In the genomic region with DNA sequence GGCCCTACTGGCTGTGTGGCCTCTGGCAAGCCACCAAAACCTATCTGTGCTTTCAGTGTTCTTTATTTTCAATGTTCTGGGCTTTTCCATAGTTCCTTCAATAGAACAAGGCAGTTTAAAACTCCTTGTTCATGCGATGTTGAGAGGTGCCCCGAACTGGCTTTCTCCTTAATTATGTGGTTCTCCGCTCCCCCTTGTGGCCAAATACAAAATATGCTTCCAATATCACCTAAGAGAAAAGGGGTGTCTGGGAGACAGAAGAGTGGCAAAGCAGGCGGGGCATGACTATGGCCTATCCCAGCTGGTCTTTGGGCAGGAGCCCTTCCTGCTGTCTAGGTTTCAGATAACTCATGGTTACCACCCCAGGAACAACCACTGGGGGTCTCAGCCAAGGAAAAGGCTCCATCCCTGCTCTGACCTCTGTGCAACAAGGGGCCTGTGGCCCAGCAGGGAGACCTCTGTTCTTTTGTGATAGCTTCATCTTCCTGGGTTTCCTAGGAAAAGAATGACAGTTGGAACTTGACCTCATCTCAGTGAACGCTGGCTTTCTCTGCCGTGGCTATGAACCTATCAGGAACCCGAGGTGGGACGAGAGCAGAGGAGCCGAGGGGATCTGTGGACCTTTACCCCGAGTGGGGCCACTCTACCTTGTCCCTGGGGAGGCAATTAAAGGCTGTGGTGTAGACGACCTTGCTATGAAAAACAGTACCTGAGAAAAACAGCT, we compare ENCODE assay signal across 10 mouse cellular contexts. TPM values are rescaled to one million over a fixed set of nuclear protein-coding genes. Genes with fewer than 3 reads are reported as not detected.
DNase-seq lines count a peak whose midpoint lies in the region; ATAC-seq and TF ChIP-seq lines count a peak whose summit lies in the region.
"Had no signal": no experiment of that assay in that cellular context is flagged by ENCODE, and none has a peak within 500 bp of the region (broad histone marks: within the 10 kb centered on the region; RNA-seq: fewer than 3 reads in every experiment).

No protein-coding gene starts in this region.

- 58% methylated on average over 11 of the region's 11 CpGs for WGBS in lung, embryonic 16.5 days

- H3K4me1 ChIP-seq in lung, embryonic 16.5 days (replicated peaks; ENCODE audit: control insufficient read depth, insufficient read depth, low read length): no peaks in the 10 kb centered on the region

- DNase-seq in adrenal gland, postnatal 14 days: peak; percentile 35
- DNase-seq in adrenal gland, postnatal 4 days (ENCODE audit: low spot score in 2 of 2): no peak
- DNase-seq in layer of hippocampus, adult 2 months (ENCODE audit: low spot score in 2 of 2): peak; percentile 25 to 37
- DNase-seq in layer of hippocampus, postnatal 36 days: no peak
- DNase-seq in brain, adult 2 months (ENCODE audit: low read depth, low spot score): peak; percentile 58
- DNase-seq in testis, postnatal 10 days (ENCODE audit: low spot score): no peak

- H3K36me3 ChIP-seq in lung, embryonic 16.5 days (ENCODE audit: control insufficient read depth, insufficient read depth, low read length): no peaks in the 10 kb centered on the region

- H3K9me3 ChIP-seq in lung, embryonic 16.5 days (ENCODE audit: control insufficient read depth, low read length): no peaks in the 10 kb centered on the region

- H3K4me2 ChIP-seq in lung, embryonic 16.5 days (ENCODE audit: low read depth, low read length): no peak overlapping the region

- H3K9ac ChIP-seq in lung, embryonic 16.5 days (ENCODE audit: low read length): no peak overlapping the region

- peak; percentile 82 for TF ChIP-seq CTCF in layer of hippocampus, adult 2 months (conservative IDR thresholded peaks at IDR 0.05)

- H3K4me3 ChIP-seq in layer of hippocampus, adult 2 months: no peak overlapping the region
- H3K4me3 ChIP-seq in lung, embryonic 16.5 days (ENCODE audit: low read length): no peak overlapping the region

- no peak overlapping the region for H3K27ac ChIP-seq in layer of hippocampus, adult 2 months
- no peak overlapping the region for H3K27ac ChIP-seq in lung, embryonic 16.5 days (ENCODE audit: low read length)

- H3K27me3 ChIP-seq in lung, embryonic 16.5 days (ENCODE audit: control insufficient read depth, insufficient read depth, low read depth, low read length): no peaks in the 10 kb centered on the region

- ATAC-seq in lung, embryonic 16.5 days (ENCODE audit: low read depth): 0 out of 2 replicates have a peak, but pooled peaks have one; percentile 12
- ATAC-seq in frontal cortex, adult (ENCODE audit: low TSS enrichment): no peak

RNA-seq across cellular contexts. Expression of a gene that starts 7.5 kb away (rescaled TPM):
- not detected in 2 replicates for total RNA-seq in adrenal gland, postnatal 14 days (2021)
- not detected for total RNA-seq in adrenal gland, postnatal 4 days (2021)
- not detected for total RNA-seq in layer of hippocampus, adult 2 months (2021)
- total RNA-seq in layer of hippocampus, postnatal 36 days (2021): not detected
- not detected in 2 replicates for polyA plus RNA-seq in lung, embryonic 16.5 days (2015; fragmentation: Nextera tagmentation; extraction: Ambion mirVana)
- polyA plus RNA-seq: C2C12; heart, embryonic 14.5 days had no signal

RNA-seq across cellular contexts. Expression of a gene that starts 41.3 kb away (rescaled TPM):
- total RNA-seq in adrenal gland, postnatal 14 days (2021): 14.0 and 18.4 TPM in 2 replicates
- total RNA-seq in adrenal gland, postnatal 4 days (2021): 10 to 100 TPM; 27.4 to 28.7 TPM
- 1 to 10 TPM; 1.7 to 2.2 TPM for total RNA-seq in layer of hippocampus, adult 2 months (2021)
- 1 to 10 TPM; 1.6 to 1.8 TPM for total RNA-seq in layer of hippocampus, postnatal 36 days (2021)
- polyA plus RNA-seq in lung, embryonic 16.5 days (2015; fragmentation: Nextera tagmentation; extraction: Ambion mirVana): 6.0 and 6.3 TPM in 2 replicates

Comparison
In these comparisons a context has a peak if more than half of its experiments do, and no peak if none do; other contexts are left out.
1. DNase-seq: peak in adrenal gland, postnatal 14 days (single experiment), layer of hippocampus, adult 2 months (2 of 2) and brain, adult 2 months (single experiment); none in adrenal gland, postnatal 4 days (0 of 2), layer of hippocampus, postnatal 36 days (0 of 2) and testis, postnatal 10 days (single experiment).